Mouse (Mus musculus): ENCODE results near the gene Dgkg. TPM values are rescaled to one million over a fixed set of nuclear protein-coding genes. Genes with fewer than 3 reads are reported as not detected.
A peak's percentile ranks its signal among the peaks of the same experiment; 100 is the strongest.

The Dgkg gene
- polyA plus RNA-seq, 1 experiment from 2014 or later = 2.0 TPM

DNA sequence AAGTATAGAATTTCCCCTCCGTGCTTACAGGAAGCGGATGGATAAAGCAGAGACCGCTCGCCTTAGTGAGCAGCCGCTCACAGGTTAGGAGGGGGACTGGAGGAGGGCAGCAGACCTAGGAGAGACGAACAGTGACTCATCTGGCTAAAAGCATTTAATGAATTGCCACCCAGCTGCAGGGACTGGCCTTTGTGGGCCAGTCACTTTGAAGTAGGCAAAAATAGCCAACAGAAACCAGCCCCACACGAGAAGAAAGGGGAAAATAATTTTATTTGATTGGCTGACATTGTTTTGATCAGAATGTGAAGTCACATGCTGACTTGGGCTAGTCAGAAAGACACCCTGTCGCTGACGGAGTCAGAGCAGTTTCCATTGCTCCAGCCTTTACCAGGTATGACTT is 15.4 kb downstream of the Dgkg start:
- peak overlapping the region; percentile 12; the same call in 1 of the 2 replicates for H3K4me2 ChIP-seq
- 43% methylated on average over 9 of the region's 9 CpGs for WGBS
- H3K9ac ChIP-seq = no peak overlapping the region
- no peaks in the 10 kb centered on the region for H3K9me3 ChIP-seq
- no peaks in the 10 kb centered on the region for H3K36me3 ChIP-seq (replicated peaks)
- no peak overlapping the region for H3K27ac ChIP-seq
- no peaks in the 10 kb centered on the region for H3K27me3 ChIP-seq (replicated peaks)
- ATAC-seq (replicated peaks) = 0 out of 2 replicates have a peak, but pooled peaks have one; percentile 50
- H3K4me3 ChIP-seq = no peak overlapping the region
- H3K4me1 ChIP-seq = no peaks in the 10 kb centered on the region

DNA sequence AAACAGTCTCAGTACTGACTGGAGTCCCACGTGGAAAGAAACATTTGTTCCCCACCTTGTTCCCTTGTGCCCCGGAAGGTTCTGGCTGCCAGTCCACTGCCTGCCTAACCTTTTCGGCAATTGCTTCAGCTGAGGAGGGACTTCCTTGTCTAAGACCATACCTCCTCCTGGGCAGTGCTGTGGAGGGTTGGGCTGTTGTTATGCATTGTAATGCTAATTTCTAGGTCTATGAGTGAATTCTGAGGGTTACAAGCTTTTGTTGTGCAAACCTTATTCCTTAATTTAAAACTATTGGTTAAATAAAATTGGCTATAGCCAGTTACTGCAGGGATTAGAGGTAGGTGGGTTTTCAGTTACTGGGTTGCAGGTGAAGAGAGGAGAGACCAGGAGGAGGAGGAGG is 19.7 kb downstream of the Dgkg start:
- Histone ChIP-seq H3K27ac (no peak overlapping the region), H3K9ac (no peak overlapping the region), H3K9me3 (no peaks in the 10 kb centered on the region), H3K4me1 (no peaks in the 10 kb centered on the region), H3K36me3 (replicated peaks) (no peaks in the 10 kb centered on the region), H3K27me3 (replicated peaks) (no peaks in the 10 kb centered on the region), H3K4me3 (no peak overlapping the region), H3K4me2 (no peak overlapping the region)
- WGBS = 41% methylated on average over 3 of the region's 3 CpGs
- ATAC-seq (replicated peaks) = no peak

DNA sequence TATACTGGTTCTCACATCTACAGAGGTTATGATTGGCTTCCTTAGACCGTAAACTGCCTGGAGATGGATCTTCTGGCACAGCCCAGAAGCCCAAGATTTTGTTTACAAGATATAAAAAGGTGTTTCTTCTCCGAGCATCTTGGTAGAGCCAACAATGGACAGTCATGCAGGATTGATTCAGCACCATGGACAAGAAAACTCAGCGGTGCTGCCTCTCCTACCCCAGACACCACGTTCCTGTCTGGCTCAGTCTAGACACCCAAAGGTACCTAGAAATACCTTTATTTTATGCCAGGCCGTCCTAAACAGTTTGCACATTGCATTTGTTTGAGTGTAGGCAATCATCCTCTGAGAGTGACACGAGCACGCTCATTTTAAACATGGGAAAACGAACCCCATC is 21.3 kb downstream of the Dgkg start:
- no peak overlapping the region for H3K4me3 ChIP-seq
- no peak overlapping the region for H3K27ac ChIP-seq
- H3K9ac ChIP-seq = no peak overlapping the region
- 69% methylated on average over 8 of the region's 8 CpGs for WGBS
- no peak overlapping the region for H3K4me2 ChIP-seq
- no peaks in the 10 kb centered on the region for H3K4me1 ChIP-seq
- H3K36me3 ChIP-seq (replicated peaks) = no peaks in the 10 kb centered on the region
- ATAC-seq (replicated peaks) = no peak
- no peaks in the 10 kb centered on the region for H3K9me3 ChIP-seq
- no peaks in the 10 kb centered on the region for H3K27me3 ChIP-seq (replicated peaks)

DNA sequence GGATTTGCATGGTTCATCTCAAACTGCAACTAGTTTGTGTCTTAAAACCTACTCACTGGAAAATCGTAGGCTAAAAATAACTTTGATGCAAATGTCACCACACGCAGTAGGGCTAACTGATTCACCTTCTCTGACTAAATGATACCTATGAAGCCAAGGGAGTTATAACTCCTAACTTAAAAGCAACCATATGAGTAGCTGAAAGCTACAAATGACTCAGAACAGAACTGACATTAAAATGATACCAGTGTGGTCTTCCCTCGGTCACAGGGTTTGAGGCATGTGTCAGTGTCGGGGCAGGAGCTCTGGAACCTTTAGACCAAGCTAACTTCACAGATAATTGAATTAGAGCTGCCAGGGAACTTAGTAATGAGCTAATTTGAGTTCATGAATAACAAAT is 24.0 kb downstream of the Dgkg start:
- no peak overlapping the region for H3K9ac ChIP-seq
- no peak overlapping the region for H3K27ac ChIP-seq
- no peak for ATAC-seq (replicated peaks)
- WGBS = 90% methylated on average over 4 of the region's 4 CpGs
- H3K36me3 ChIP-seq (replicated peaks) = no peaks in the 10 kb centered on the region
- no peak overlapping the region for H3K4me3 ChIP-seq
- no peaks in the 10 kb centered on the region for H3K27me3 ChIP-seq (replicated peaks)
- H3K4me1 ChIP-seq = no peaks in the 10 kb centered on the region
- H3K9me3 ChIP-seq = no peaks in the 10 kb centered on the region
- no peak overlapping the region for H3K4me2 ChIP-seq

DNA sequence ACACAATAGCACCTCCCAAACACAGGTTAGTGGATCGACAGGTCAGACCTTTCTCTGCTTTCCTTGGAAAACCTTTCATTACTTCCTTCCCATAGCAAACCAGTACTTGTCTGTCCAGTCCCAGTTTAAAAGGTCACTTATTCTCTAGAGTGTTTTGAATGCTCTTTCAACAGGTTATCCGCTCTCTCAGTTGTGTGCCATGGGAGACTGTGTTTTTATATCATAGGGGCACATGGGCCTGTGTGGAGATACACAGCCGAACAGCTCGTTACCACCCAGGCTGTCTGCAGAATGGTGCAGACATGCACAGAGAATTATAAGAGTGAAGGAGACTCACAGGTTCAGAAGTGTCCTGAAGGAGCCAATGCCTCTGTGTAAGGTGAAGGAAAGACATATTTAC is 26.7 kb downstream of the Dgkg start:
- H3K27me3 ChIP-seq (replicated peaks) = no peaks in the 10 kb centered on the region
- WGBS = 84% methylated on average over 4 of the region's 4 CpGs
- H3K4me2 ChIP-seq = no peak overlapping the region
- H3K9me3 ChIP-seq = no peaks in the 10 kb centered on the region
- H3K36me3 ChIP-seq (replicated peaks) = no peaks in the 10 kb centered on the region
- no peak overlapping the region for H3K9ac ChIP-seq
- H3K4me3 ChIP-seq = no peak overlapping the region
- no peak for ATAC-seq (replicated peaks)
- H3K27ac ChIP-seq = no peak overlapping the region
- H3K4me1 ChIP-seq = no peaks in the 10 kb centered on the region

DNA sequence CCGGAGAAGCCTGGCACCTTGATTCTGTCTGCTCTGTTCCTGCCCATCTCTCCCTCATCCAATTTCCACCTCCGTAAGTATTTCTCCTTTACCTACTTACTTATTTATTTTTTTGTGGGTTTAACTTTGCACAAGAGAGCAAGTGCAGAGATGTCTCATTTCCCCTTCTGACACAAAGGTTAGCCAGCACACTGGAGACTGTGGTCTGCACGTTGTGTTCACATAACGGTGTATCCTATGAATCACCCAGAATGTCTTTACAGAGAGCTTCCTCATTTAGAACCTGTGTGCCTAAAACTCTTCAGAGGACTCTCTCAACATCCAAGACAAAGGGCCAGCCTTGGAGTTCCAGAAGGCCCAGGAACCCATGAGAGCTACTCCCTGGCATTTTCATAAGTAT is 27.1 kb downstream of the Dgkg start:
- no peaks in the 10 kb centered on the region for H3K9me3 ChIP-seq
- H3K4me3 ChIP-seq = no peak overlapping the region
- no peaks in the 10 kb centered on the region for H3K4me1 ChIP-seq
- ATAC-seq (replicated peaks) = no peak
- H3K4me2 ChIP-seq = no peak overlapping the region
- no peaks in the 10 kb centered on the region for H3K27me3 ChIP-seq (replicated peaks)
- H3K27ac ChIP-seq = no peak overlapping the region
- no peaks in the 10 kb centered on the region for H3K36me3 ChIP-seq (replicated peaks)
- no peak overlapping the region for H3K9ac ChIP-seq
- WGBS = 84% methylated on average over 4 of the region's 4 CpGs

DNA sequence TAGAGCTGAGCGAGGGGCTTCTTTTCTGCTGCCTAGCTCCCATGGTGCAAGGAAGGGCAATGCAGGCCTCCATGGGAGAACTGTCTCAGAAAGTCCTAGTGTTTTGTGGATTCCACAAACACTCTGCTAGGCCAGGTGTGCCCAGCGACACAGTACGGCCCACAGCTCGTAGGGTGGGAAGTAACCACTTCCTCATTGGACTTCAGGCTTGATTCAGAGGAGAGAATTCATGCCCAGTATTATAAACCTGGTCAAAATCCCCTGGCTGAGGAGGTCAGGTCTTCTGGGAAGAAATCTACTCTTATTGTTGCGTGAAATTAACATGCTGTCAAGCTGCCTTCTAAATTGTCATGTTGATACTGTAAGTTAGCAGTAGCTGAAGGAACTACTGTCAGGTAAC is 31.0 kb downstream of the Dgkg start:
- no peak overlapping the region for H3K4me2 ChIP-seq
- no peaks in the 10 kb centered on the region for H3K36me3 ChIP-seq (replicated peaks)
- ATAC-seq (replicated peaks) = no peak
- H3K27ac ChIP-seq = no peak overlapping the region
- H3K9ac ChIP-seq = no peak overlapping the region
- 96% methylated on average over 5 of the region's 5 CpGs for WGBS
- no peaks in the 10 kb centered on the region for H3K9me3 ChIP-seq
- H3K4me3 ChIP-seq = no peak overlapping the region
- no peaks in the 10 kb centered on the region for H3K27me3 ChIP-seq (replicated peaks)
- no peaks in the 10 kb centered on the region for H3K4me1 ChIP-seq

DNA sequence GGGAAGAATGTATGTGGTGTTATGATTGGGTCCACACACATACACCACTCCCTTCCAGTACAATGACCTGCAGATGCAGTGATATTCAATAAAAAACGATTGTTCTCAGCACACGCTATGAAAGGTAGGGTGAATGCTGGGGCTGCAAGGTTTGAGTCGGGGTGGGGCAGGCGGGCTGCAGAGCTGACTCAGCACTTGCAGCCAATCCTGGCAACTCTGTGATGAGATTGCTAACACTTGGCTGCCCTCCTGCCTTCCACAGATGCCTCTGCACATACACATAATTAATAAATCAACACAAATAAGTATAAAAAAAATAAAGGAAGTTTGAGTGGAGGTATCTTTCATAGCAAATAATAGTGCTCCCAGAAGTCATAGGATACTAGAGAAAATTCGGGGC is 31.6 kb downstream of the Dgkg start:
- H3K27me3 ChIP-seq (replicated peaks) = no peaks in the 10 kb centered on the region
- H3K4me1 ChIP-seq = no peaks in the 10 kb centered on the region
- no peak overlapping the region for H3K4me3 ChIP-seq
- no peak overlapping the region for H3K27ac ChIP-seq
- H3K36me3 ChIP-seq (replicated peaks) = no peaks in the 10 kb centered on the region
- 82% methylated on average over 5 of the region's 5 CpGs for WGBS
- no peak overlapping the region for H3K9ac ChIP-seq
- no peak overlapping the region for H3K4me2 ChIP-seq
- no peak for ATAC-seq (replicated peaks)
- H3K9me3 ChIP-seq = no peaks in the 10 kb centered on the region

DNA sequence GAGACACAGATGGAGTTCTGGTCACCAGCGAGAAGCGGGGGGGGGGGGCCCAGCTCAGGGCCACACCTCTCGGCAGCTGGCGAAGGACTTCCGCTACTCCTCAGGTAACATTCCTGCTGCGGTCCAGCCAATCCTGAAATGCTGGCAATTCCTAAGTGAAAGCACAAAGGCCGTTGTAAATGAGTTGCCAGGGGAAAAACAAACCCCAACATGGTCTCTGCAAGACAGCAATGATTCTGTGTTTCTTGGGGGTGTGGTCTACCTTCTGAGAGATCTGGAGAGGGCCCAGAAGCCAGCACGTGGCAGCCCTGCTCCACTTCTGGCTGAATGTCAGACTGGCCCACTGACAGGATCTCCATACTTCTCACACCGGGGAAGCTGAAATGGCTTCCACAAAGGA is 34.7 kb downstream of the Dgkg start:
- H3K27ac ChIP-seq = no peak overlapping the region
- 41% methylated on average over 9 of the region's 9 CpGs for WGBS
- no peaks in the 10 kb centered on the region for H3K9me3 ChIP-seq
- no peaks in the 10 kb centered on the region for H3K27me3 ChIP-seq (replicated peaks)
- ATAC-seq (replicated peaks) = no peak
- H3K4me2 ChIP-seq = no peak overlapping the region
- no peaks in the 10 kb centered on the region for H3K36me3 ChIP-seq (replicated peaks)
- no peak overlapping the region for H3K4me3 ChIP-seq
- 0 out of 2 replicates have a peak, but pooled peaks cover 2% of the 10 kb centered on the region for H3K4me1 ChIP-seq
- no peak overlapping the region for H3K9ac ChIP-seq

DNA sequence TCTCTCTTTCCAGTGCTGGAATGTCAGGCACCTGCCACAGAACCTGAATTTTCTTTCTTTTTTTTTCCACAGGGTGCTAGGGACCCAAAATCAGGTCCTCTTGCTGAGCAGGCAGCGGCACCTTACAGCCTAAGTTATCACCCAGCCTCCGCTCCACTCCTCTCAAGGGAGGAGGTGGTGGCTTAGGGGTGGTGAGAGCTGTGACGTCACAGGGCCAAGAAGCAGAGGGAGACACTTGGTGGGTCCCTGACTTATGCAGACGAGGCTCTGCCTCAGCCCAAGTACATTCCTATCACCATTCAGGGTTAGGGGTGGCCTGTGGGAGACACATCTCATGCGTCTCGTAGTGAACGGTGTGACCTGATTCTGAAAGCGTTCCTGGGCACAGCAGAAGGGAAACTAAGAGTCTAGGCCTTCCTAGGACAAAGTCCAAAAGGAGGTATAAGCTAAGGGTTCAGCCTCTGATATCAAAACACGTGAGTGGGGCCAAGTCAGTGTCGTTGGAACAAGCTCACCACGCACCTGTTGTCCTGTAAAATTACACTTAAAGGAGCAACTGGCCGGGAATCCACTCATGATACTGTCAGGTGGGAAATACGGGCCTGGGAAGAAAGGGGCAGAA is 35.6 kb downstream of the Dgkg start:
- no peak overlapping the region for H3K4me2 ChIP-seq
- H3K4me1 ChIP-seq = 0 out of 2 replicates have a peak, but pooled peaks cover 2% of the 10 kb centered on the region
- WGBS = 88% methylated on average over 13 of the region's 13 CpGs
- no peak for ATAC-seq (replicated peaks)
- H3K9me3 ChIP-seq = no peaks in the 10 kb centered on the region
- H3K27ac ChIP-seq = no peak overlapping the region
- no peak overlapping the region for H3K9ac ChIP-seq
- no peaks in the 10 kb centered on the region for H3K36me3 ChIP-seq (replicated peaks)
- no peaks in the 10 kb centered on the region for H3K27me3 ChIP-seq (replicated peaks)
- H3K4me3 ChIP-seq = no peak overlapping the region

DNA sequence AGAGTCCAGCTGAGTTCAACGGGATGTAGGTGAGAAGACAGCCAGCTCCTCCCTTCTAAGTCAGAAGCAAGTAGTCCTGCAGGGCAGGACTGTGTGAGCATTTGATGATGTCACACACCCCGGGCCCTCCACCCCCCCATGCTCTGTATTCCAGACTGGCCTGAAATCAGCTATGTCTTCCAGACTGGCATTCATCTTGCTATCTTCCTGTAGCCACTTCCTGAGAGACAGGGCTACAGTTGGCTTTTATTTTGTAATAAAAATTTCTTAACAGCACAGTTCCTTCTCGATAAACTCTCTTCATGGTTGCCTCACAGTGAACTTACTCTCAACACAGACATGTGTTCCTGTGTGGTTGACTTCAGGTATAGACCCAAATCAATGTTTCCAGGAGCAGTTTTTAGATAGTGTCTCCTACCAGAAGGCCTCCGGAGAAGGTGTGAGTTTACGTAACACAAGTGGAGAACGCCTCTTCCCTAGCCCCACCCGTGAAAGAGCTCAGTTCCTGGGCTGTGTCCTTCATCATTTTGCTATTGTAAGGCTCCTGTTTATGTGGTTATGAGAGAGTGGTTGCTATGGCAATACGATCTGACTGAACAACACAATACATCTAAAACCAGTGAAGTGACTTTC is 38.5 kb downstream of the Dgkg start:
- peak; percentile 84; the same call in 1 of the 2 replicates for ATAC-seq (replicated peaks)
- Histone ChIP-seq H3K4me3 (no peak overlapping the region), H3K27ac (no peak overlapping the region), H3K9me3 (no peaks in the 10 kb centered on the region), H3K9ac (no peak overlapping the region), H3K27me3 (replicated peaks) (no peaks in the 10 kb centered on the region), H3K4me2 (no peak overlapping the region), H3K4me1 (0 out of 2 replicates have a peak, but pooled peaks cover 2% of the 10 kb centered on the region), H3K36me3 (replicated peaks) (no peaks in the 10 kb centered on the region)
- WGBS = 77% methylated on average over 8 of the region's 8 CpGs

DNA sequence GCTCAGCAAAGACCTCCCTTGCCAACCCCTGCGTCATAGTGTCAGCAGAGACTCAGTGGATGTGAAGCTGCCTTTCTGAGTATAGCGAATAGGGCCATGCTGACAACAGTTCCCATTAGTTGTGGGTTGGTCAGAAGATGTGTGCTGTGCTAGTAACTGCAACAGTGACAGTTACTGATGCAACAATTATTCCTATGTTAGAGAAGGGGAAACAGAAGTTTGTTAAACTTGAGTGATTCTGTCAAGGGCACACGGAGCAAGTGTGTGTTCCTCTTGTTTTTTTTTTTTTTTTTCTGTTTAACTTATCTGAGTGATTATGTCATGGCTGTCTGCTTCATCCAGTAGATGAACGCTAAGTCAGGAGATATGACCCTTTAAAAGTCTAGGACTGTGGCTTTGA is 41.2 kb downstream of the Dgkg start:
- ATAC-seq (replicated peaks) = no peak
- H3K4me3 ChIP-seq = no peak overlapping the region
- no peaks in the 10 kb centered on the region for H3K27me3 ChIP-seq (replicated peaks)
- H3K4me1 ChIP-seq = 0 out of 2 replicates have a peak, but pooled peaks cover 2% of the 10 kb centered on the region
- no peaks in the 10 kb centered on the region for H3K36me3 ChIP-seq (replicated peaks)
- H3K9me3 ChIP-seq = no peaks in the 10 kb centered on the region
- H3K9ac ChIP-seq = no peak overlapping the region
- WGBS = 92% methylated on average over 4 of the region's 4 CpGs
- no peak overlapping the region for H3K4me2 ChIP-seq
- H3K27ac ChIP-seq = no peak overlapping the region
